Mouse (Mus musculus) forebrain, embryonic 16.5 days (tissue): ENCODE measurements around the gene Suz12. TPM values are rescaled to one million over a fixed set of nuclear protein-coding genes. Genes with fewer than 3 reads are reported as not detected.

Source experiments
- ATAC-seq: fragments of 200-750 bp; cut with Nextera tagmentation; 2 replicates; pipeline ENCODE4 v1.8.0; 2017; ENCODE audit warnings: mild to moderate bottlenecking, moderate library complexity
- H3K27ac ChIP-seq: fragments of 300-500 bp; sonication (generic); 2 replicates; pipeline ENCODE4 v1.5.1; 2014; ENCODE audit warnings: low read length, control low read depth
- H3K27me3 ChIP-seq: fragments of 300-500 bp; sonication (generic); replicated peaks from 2 replicates; pipeline ENCODE4 v1.6.1; 2014; ENCODE audit warnings: low read length; ENCODE audit not compliant: control insufficient read depth, insufficient read depth
- H3K36me3 ChIP-seq: fragments of 300-500 bp; sonication (generic); 2 replicates; pipeline ENCODE4 v1.6.1; 2014; ENCODE audit not compliant: control insufficient read depth, insufficient read depth
- H3K4me1 ChIP-seq: fragments of 300-500 bp; sonication (generic); replicated peaks from 2 replicates; pipeline ENCODE4 v1.6.1; 2014; ENCODE audit warnings: low read length; ENCODE audit not compliant: control insufficient read depth, insufficient read depth
- H3K4me2 ChIP-seq: fragments of 300-500 bp; sonication (generic); 2 replicates; pipeline ENCODE4 v1.6.1; 2014; ENCODE audit warnings: mild to moderate bottlenecking, low read length, control low read depth
- H3K4me3 ChIP-seq: fragments of 300-500 bp; sonication (generic); replicated peaks from 2 replicates; pipeline ENCODE4 v1.5.1; 2014; ENCODE audit warnings: mild to moderate bottlenecking, low read length, control low read depth
- H3K9ac ChIP-seq: fragments of 300-500 bp; sonication (generic); replicated peaks from 2 replicates; pipeline ENCODE4 v1.6.1; 2014; ENCODE audit warnings: low read depth, low read length, control low read depth
- H3K9me3 ChIP-seq: fragments of 300-500 bp; sonication (generic); 2 replicates; pipeline ENCODE4 v1.6.1; 2016; ENCODE audit warnings: low read length; ENCODE audit not compliant: control insufficient read depth
- WGBS: fragments of 180-500 bp; shearing (Covaris S2); extraction: QIAGEN DNeasy Blood & Tissue Kit; methylation state at CpG from one replicate; pipeline ENCODE4 v1.1.7; 2014; 5-methylcytosine and 5-hydroxymethylcytosine counted together
- polyA plus RNA-seq: library from polyadenylated mRNA; unstranded; fragments of >200 nt; fragmentation: Nextera tagmentation; extraction: Ambion mirVana; gene quantifications from 2 replicates; pipeline ENCODE4 v1.2.1, GENCODE M21; 2015

Suz12 gene
- polyA plus RNA-seq, 1 experiment from 2014 or later, result 19.2 TPM

DNA sequence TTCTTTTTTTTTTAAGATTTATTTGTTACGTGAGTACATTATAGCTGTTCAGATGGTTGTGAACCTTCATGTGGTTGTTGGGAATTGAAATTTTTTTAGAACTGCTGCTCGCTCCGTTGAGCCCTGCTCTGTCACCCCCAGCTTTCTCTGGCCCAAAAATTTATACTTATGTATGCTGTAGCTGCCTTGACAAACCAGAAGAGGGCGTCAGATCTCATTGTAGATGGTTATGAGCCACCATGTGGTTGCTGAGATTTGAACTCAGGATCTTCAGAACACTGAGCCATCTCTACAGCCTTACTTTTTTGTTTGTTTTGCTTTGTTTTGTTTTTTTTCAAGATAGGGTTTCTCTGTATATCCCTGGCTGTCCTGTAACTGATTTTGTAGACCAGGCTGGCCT, 28.4 kb downstream of the Suz12 start:
- H3K4me1 ChIP-seq, result no peaks in the 10 kb centered on the region
- H3K36me3 ChIP-seq, result peaks cover 25% of the 10 kb centered on the region
- H3K4me2 ChIP-seq, result no peak overlapping the region
- H3K9me3 ChIP-seq, result no peaks in the 10 kb centered on the region
- H3K27ac ChIP-seq, result no peak overlapping the region
- H3K4me3 ChIP-seq, result no peak overlapping the region
- 89% methylated on average over 4 of the region's 4 CpGs for WGBS
- H3K27me3 ChIP-seq, result no peaks in the 10 kb centered on the region
- ATAC-seq, result no peak
- H3K9ac ChIP-seq, result no peak overlapping the region

- Histone ChIP-seq H3K27me3 (no peaks in the 10 kb centered on the region), H3K9ac (no peak overlapping the region), H3K4me1 (no peaks in the 10 kb centered on the region), H3K36me3 (peaks cover 7% of the 10 kb centered on the region), H3K4me3 (no peak overlapping the region), H3K4me2 (no peak overlapping the region), H3K9me3 (no peaks in the 10 kb centered on the region), H3K27ac (no peak overlapping the region)
- ATAC-seq, result no peak
- 73% methylated on average over 8 of the region's 8 CpGs for WGBS
Observed at GRCm38 (mm10) chr11:80037495-80037894, 44.6 kb downstream of the Suz12 start.

DNA sequence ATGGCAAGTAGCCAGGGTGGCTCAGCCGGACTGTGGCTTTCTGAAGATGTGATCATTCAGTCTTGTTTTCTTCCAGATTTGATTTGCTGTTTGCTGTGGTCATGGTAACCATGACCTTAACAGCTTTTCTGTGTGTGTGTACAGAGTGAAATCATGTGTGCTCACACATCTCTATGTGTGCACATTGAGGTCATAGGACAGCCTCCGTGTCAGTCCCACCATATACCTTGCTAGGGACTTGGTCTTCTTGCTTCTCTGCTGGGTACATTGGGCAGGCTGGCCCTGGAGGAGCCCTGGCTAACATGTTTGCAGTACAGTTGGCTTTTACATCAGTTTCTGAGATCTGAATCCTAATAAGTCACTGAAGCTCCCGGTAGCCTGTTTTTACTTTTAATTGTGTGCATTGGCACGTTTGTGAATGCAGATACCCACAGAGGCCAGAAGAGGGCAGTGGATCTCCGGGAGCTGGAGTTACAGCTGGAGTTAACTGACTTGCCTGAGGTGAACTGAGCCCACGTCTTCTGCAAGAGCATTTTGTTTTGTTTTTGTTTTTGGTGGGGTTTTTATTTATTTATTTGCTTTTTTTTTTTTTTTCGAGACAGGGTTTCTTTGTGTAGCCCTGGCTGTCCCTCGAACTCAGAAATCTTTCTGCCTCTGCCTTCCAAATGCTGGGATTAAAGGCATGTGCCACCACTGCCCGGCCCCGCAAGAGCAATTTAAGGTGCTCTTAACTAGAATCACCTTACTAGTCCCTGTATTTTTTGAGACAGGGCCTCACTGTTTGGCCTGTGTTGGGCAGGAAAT, 49.9 kb downstream of the Suz12 start:
- Histone ChIP-seq H3K9me3 (no peaks in the 10 kb centered on the region), H3K36me3 (no peaks in the 10 kb centered on the region), H3K9ac (no peak overlapping the region), H3K27me3 (no peaks in the 10 kb centered on the region), H3K4me2 (no peak overlapping the region), H3K4me1 (no peaks in the 10 kb centered on the region), H3K27ac (no peak overlapping the region), H3K4me3 (no peak overlapping the region)
- ATAC-seq, result no peak
- WGBS, result 52% methylated on average over 10 of the region's 10 CpGs

GRCm38 (mm10) chr11:80043419-80043817, 50.5 kb downstream of the Suz12 start:
- WGBS, result 89% methylated on average over 8 of the region's 8 CpGs
- H3K27me3 ChIP-seq, result no peaks in the 10 kb centered on the region
- no peaks in the 10 kb centered on the region for H3K9me3 ChIP-seq
- H3K36me3 ChIP-seq, result peaks cover 2% of the 10 kb centered on the region; the same call in 1 of the 2 replicates
- ATAC-seq, result no peak
- no peak overlapping the region for H3K9ac ChIP-seq
- no peak overlapping the region for H3K4me2 ChIP-seq
- no peaks in the 10 kb centered on the region for H3K4me1 ChIP-seq
- H3K4me3 ChIP-seq, result no peak overlapping the region
- no peak overlapping the region for H3K27ac ChIP-seq

DNA sequence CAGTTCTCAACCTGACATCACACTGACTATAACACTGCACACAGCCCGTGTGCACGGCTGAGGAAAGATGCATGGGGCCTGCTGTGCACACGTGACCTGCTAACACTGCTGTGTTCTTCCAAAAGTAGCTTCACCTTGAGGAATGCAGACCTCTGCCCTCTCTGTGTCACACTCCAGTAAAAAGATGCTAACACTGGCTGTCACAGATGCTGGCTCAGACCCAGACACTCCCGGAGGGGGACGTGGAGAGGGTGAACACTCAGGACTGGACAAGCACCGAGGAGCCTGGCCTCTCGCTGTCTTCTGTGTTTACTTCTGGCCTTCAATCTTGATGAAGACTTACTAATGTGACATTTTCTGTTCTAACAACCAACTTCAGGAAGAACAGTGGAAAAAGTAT, 54.0 kb downstream of the Suz12 start:
- no peak overlapping the region for H3K4me3 ChIP-seq
- no peak for ATAC-seq
- no peaks in the 10 kb centered on the region for H3K4me1 ChIP-seq
- H3K4me2 ChIP-seq, result no peak overlapping the region
- no peak overlapping the region for H3K27ac ChIP-seq
- H3K9me3 ChIP-seq, result no peaks in the 10 kb centered on the region
- 84% methylated on average over 7 of the region's 7 CpGs for WGBS
- no peak overlapping the region for H3K9ac ChIP-seq
- no peaks in the 10 kb centered on the region for H3K27me3 ChIP-seq
- H3K36me3 ChIP-seq, result peaks cover 2% of the 10 kb centered on the region; the same call in 1 of the 2 replicates

- WGBS, result 81% methylated on average over 2 of the region's 2 CpGs
- no peaks in the 10 kb centered on the region for H3K9me3 ChIP-seq
- H3K9ac ChIP-seq, result no peak overlapping the region
- no peaks in the 10 kb centered on the region for H3K4me1 ChIP-seq
- no peak overlapping the region for H3K27ac ChIP-seq
- ATAC-seq, result no peak
- no peaks in the 10 kb centered on the region for H3K27me3 ChIP-seq
- no peak overlapping the region for H3K4me2 ChIP-seq
- peaks cover 2% of the 10 kb centered on the region; the same call in 1 of the 2 replicates for H3K36me3 ChIP-seq
- no peak overlapping the region for H3K4me3 ChIP-seq
Observed at GRCm38 (mm10) chr11:80050088-80050487, 57.2 kb downstream of the Suz12 start.

GRCm38 (mm10) chr11:80052456-80052855, 59.5 kb downstream of the Suz12 start:
- Histone ChIP-seq H3K4me1 (no peaks in the 10 kb centered on the region), H3K27ac (no peak overlapping the region), H3K36me3 (peaks cover 2% of the 10 kb centered on the region; the same call in 1 of the 2 replicates), H3K9me3 (no peaks in the 10 kb centered on the region), H3K4me2 (no peak overlapping the region), H3K9ac (no peak overlapping the region), H3K27me3 (no peaks in the 10 kb centered on the region), H3K4me3 (no peak overlapping the region)
- ATAC-seq, result no peak
- 80% methylated on average over 7 of the region's 7 CpGs for WGBS

DNA sequence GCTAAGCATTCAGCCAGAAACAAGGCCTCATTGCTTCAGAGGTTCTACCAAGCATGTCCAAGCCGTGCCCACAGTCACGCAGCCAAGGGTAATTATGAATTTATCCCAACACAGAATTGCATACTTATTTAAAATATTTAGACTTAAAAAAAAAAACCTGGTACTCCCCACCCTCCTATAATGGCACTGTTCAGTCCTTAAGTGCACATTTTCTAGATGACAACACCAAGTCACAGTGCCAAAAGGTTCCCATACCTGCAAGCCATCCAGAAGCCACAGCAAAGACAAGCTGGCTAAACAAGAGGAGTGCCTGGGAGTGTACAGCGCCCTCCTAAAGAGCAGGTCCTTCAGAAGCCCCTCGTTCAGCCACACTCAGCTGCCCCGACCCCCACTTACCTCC, 60.3 kb downstream of the Suz12 start:
- H3K4me2 ChIP-seq, result no peak overlapping the region
- 93% methylated on average over 5 of the region's 5 CpGs for WGBS
- H3K9ac ChIP-seq, result no peak overlapping the region
- H3K27ac ChIP-seq, result no peak overlapping the region
- H3K9me3 ChIP-seq, result no peaks in the 10 kb centered on the region
- H3K27me3 ChIP-seq, result no peaks in the 10 kb centered on the region
- no peak for ATAC-seq
- no peaks in the 10 kb centered on the region for H3K4me1 ChIP-seq
- peaks cover under 1% of the 10 kb centered on the region; the same call in 1 of the 2 replicates for H3K36me3 ChIP-seq
- no peak overlapping the region for H3K4me3 ChIP-seq

GRCm38 (mm10) chr11:80054659-80055058, 61.8 kb downstream of the Suz12 start:
- no peak overlapping the region for H3K4me2 ChIP-seq
- no peak for ATAC-seq
- no peaks in the 10 kb centered on the region for H3K4me1 ChIP-seq
- no peaks in the 10 kb centered on the region for H3K9me3 ChIP-seq
- no peaks in the 10 kb centered on the region for H3K27me3 ChIP-seq
- no peaks in the 10 kb centered on the region for H3K36me3 ChIP-seq
- no peak overlapping the region for H3K27ac ChIP-seq
- WGBS, result 81% methylated on average over 4 of the region's 4 CpGs
- H3K4me3 ChIP-seq, result no peak overlapping the region
- H3K9ac ChIP-seq, result no peak overlapping the region
